Mouse (Mus musculus) megakaryocyte, embryonic 14.5 days (primary cell): ENCODE measurements around the gene Guca2b. TPM values are rescaled to one million over a fixed set of nuclear protein-coding genes. Genes with fewer than 3 reads are reported as not detected.

Experiments
- H3K27me3 ChIP-seq: replicated peaks from 2 replicates; pipeline ENCODE3; 2012; ENCODE audit warnings: inconsistent platforms
- H3K36me3 ChIP-seq: replicated peaks from 2 replicates; pipeline ENCODE3; 2012; ENCODE audit warnings: low read length, inconsistent platforms, mixed read lengths
- H3K4me1 ChIP-seq: 2 replicates; pipeline ENCODE4 v1.6.1; 2012; ENCODE audit warnings: inconsistent platforms
- H3K4me3 ChIP-seq: replicated peaks from 2 replicates; pipeline ENCODE3; 2012; ENCODE audit warnings: moderate library complexity, mild to moderate bottlenecking, inconsistent platforms
- H3K9me3 ChIP-seq: 2 replicates; pipeline ENCODE4 v1.6.1; 2012; ENCODE audit warnings: inconsistent platforms
- FLI1 ChIP-seq: IDR thresholded peaks from 2 replicates; pipeline ENCODE4 v1.6.1; 2012; ENCODE audit warnings: low read length, inconsistent platforms, mixed read lengths
- GATA1 ChIP-seq: IDR thresholded peaks from 3 replicates; pipeline ENCODE4 v1.6.1; 2012; ENCODE audit warnings: mixed read lengths, low read length, inconsistent platforms, borderline replicate concordance
- polyA plus RNA-seq: library from polyadenylated mRNA; stranded (reverse); fragments of >175 nt; gene quantifications from 2 replicates; pipeline ENCODE4 v1.2.3, GENCODE M21; 2012; ENCODE audit warnings: low replicate concordance; ENCODE audit not compliant: insufficient read depth

Guca2b gene
- polyA plus RNA-seq = not detected in 2 replicates

DNA sequence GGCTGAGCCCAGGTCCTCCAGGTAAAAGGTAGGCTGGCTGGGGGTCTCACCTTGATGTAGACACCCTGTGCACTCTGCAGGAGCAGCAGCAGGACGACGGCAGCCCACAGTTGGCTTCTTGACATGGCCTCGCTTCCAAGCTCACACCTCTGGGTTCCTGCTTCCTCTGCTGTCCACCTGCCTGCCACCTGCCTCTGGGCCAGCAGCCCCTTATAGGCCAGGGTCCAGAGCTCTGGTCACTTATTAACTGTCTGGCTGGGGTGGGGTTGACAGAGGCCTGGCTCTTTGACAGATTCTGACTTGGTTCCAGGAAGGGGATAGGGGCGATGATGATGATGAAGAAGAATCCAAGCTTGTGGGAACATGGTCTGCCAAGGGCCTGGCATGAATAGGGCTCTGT, at the start of gene Guca2b:
Guca2b (minus strand) TSS at position 224 of the 400 bp plus-strand sequence.
- Histone ChIP-seq H3K4me1 (peaks cover 28% of the 10 kb centered on the region), H3K9me3 (peaks cover 16% of the 10 kb centered on the region), H3K36me3 (no peaks in the 10 kb centered on the region), H3K27me3 (peaks cover 74% of the 10 kb centered on the region), H3K4me3 (no peak within 1 kb of the TSS)
- no peak for TF ChIP-seq FLI1
- no peak for TF ChIP-seq GATA1

DNA sequence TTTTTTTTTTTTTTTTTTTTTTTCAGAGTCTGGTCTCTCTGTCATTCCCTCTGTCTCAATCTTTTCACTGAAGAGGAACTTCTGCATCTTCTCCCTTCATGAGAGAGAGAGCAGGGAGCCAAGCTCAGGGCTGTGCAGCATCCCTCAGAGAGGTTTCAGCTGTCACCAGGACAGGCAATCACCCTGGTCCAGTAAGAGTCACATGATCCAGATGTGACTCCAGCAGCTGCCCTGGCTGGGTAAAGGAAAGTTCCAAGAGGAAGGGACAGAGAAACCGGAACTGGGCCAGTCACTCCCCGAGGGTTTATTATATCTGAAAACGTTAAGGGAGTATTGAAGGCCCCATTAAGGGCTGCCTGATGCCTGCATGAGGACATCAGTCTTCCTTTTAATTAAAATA, 49.0 kb upstream of the Guca2b start:
- Histone ChIP-seq H3K9me3 (peaks cover 24% of the 10 kb centered on the region), H3K4me3 (no peak overlapping the region), H3K27me3 (peaks cover 70% of the 10 kb centered on the region), H3K36me3 (no peaks in the 10 kb centered on the region), H3K4me1 (peaks cover 9% of the 10 kb centered on the region)
- no peak for TF ChIP-seq GATA1
- no peak for TF ChIP-seq FLI1

DNA sequence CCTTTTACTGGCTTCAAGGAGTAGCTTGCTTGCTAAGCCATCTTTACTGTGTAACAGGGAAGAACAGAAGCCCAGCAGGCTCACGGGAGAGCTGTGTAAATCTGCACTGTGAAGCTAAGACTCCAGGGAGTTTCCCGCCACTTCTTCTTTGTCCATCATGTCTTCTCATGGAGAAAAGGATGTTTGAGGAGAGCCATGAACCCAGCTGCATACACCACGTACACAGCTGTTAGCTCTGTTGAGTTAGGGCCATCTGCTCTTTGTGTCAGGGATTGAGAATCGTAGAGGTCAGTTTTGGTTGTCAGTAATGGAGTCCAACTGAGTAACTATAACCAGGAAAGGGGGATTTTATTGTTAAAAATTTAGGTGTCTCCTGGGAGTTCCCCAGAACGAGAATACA, 48.6 kb upstream of the Guca2b start:
- peaks cover 24% of the 10 kb centered on the region for H3K9me3 ChIP-seq
- peaks cover 74% of the 10 kb centered on the region for H3K27me3 ChIP-seq
- H3K4me1 ChIP-seq = peaks cover 9% of the 10 kb centered on the region
- no peaks in the 10 kb centered on the region for H3K36me3 ChIP-seq
- H3K4me3 ChIP-seq = no peak overlapping the region
- TF ChIP-seq GATA1 (no peak), FLI1 (no peak)

DNA sequence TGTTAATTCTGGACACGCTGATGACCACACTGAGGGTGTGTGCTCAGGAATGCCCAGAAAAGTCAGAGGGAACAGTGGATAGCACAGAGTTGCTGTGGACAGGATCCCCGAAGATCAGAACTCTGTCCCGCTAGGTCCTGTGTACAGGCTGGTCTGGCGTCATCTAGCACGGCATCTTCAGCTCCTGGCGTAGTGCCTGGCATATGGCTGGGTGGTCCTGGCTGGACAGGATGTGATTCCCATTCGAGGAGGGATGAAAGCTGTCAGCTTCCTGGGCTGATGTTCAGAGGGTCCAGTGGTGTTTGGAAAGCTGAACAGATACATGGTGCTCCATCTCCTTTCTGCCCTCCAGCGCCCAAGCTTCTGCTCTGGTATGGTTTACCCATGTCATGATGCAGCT, 45.2 kb upstream of the Guca2b start:
- Histone ChIP-seq H3K27me3 (peaks cover 83% of the 10 kb centered on the region), H3K4me1 (peaks cover 3% of the 10 kb centered on the region; the same call in 1 of the 2 replicates), H3K9me3 (peaks cover 30% of the 10 kb centered on the region), H3K36me3 (no peaks in the 10 kb centered on the region), H3K4me3 (no peak overlapping the region)
- TF ChIP-seq FLI1 (no peak), GATA1 (no peak)

DNA sequence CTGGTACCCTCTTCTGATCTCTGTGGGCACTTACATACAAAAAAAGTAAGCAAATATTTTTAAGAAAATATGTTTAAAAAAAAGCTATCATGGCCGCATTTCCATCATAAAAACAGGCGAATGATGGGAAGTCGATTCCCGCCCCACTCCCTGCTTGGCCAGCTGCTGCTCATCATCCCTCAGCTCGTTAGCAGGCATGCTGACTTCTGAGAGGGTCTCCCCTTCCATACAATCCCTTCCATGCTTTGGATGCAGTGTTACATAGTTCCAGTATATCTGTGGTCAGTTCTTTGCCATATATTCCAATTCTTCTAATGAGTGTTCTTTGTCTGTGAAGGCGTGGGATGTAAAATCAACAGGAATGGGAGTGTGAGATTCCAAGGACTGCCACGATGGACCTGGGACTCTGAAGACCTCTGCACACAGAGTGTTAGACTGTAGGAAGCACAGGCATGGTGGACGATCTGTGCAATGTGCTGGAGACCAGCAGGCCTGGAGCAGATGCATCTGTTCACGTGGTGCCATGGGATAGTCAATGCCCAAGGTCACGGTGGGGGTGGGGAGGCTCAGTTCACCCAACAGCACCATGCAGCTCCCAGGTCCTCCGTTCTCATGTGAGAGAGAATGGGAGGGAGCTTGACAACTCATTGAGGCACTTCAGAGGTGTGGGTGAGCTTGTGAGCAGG, 42.7 kb upstream of the Guca2b start:
- no peak overlapping the region for H3K4me3 ChIP-seq
- no peak for TF ChIP-seq GATA1
- TF ChIP-seq FLI1 = no peak

GRCm38 (mm10) chr4:119698339-119698738, 39.6 kb upstream of the Guca2b start:
- H3K4me3 ChIP-seq = no peak overlapping the region
- H3K27me3 ChIP-seq = peaks cover 57% of the 10 kb centered on the region
- TF ChIP-seq FLI1 (no peak), GATA1 (no peak)
- H3K36me3 ChIP-seq = no peaks in the 10 kb centered on the region
- H3K4me1 ChIP-seq = peaks cover 24% of the 10 kb centered on the region
- H3K9me3 ChIP-seq = peaks cover 9% of the 10 kb centered on the region

More for the DNA sequence above, 42.7 kb upstream of the Guca2b start:
- H3K36me3 ChIP-seq = no peaks in the 10 kb centered on the region
- peaks cover 27% of the 10 kb centered on the region for H3K9me3 ChIP-seq
- peaks cover 3% of the 10 kb centered on the region; the same call in 1 of the 2 replicates for H3K4me1 ChIP-seq
- H3K27me3 ChIP-seq = peaks cover 81% of the 10 kb centered on the region

DNA sequence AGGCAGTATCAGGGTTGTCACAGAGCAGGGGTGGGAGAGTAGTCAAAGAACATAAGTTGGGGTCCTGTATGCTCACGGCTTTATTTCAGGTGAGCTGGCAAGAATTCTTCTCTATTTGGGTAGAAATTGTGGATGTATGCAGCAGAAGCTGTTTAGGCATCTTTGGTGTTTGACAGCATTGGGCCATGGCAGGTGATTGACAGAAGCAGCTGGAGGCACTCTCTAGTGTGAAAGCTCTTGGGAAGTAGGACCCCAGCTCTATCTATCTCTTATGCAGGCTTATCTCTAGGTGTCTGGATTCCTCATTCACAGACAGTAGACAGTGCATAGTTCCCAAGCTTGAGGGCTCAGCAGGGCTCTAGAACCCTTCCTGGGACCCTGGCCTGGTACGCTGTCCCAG, 27.0 kb upstream of the Guca2b start:
- no peak for TF ChIP-seq FLI1
- TF ChIP-seq GATA1 = no peak
- Histone ChIP-seq H3K36me3 (no peaks in the 10 kb centered on the region), H3K27me3 (peaks cover 63% of the 10 kb centered on the region), H3K4me3 (no peak overlapping the region), H3K9me3 (peaks cover 23% of the 10 kb centered on the region), H3K4me1 (peaks cover 10% of the 10 kb centered on the region)

DNA sequence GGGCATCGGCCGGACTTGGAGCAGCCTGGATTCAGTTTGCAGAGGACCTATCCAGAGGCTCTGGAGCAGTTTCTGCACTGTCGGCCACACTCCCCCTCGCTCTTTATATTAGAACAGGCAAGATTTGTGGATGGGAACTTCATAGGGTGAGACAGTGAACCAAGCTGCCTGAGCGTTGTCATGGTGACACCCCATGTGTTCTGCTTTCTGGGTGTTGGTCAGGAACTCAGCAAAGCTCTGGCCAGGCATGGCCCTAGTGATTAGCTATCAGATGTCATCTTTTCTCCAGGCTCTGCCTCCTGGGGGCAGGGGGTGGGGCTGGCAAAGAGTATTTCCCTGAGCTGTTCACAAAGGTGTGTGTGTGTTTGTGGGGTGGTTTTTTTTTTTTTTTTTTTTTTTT, 23.8 kb upstream of the Guca2b start:
- no peak overlapping the region for H3K4me3 ChIP-seq
- peaks cover 28% of the 10 kb centered on the region for H3K9me3 ChIP-seq
- peaks cover 64% of the 10 kb centered on the region for H3K27me3 ChIP-seq
- H3K4me1 ChIP-seq = peaks cover 7% of the 10 kb centered on the region
- TF ChIP-seq GATA1 (no peak), FLI1 (no peak)
- no peaks in the 10 kb centered on the region for H3K36me3 ChIP-seq

GRCm38 (mm10) chr4:119672685-119673084, 13.9 kb upstream of the Guca2b start:
- peaks cover 36% of the 10 kb centered on the region for H3K4me1 ChIP-seq
- peaks cover 84% of the 10 kb centered on the region for H3K27me3 ChIP-seq
- peak overlapping the region; percentile 38 for H3K4me3 ChIP-seq
- no peaks in the 10 kb centered on the region for H3K36me3 ChIP-seq
- TF ChIP-seq FLI1 = no peak
- TF ChIP-seq GATA1 = no peak
- H3K9me3 ChIP-seq = no peaks in the 10 kb centered on the region

DNA sequence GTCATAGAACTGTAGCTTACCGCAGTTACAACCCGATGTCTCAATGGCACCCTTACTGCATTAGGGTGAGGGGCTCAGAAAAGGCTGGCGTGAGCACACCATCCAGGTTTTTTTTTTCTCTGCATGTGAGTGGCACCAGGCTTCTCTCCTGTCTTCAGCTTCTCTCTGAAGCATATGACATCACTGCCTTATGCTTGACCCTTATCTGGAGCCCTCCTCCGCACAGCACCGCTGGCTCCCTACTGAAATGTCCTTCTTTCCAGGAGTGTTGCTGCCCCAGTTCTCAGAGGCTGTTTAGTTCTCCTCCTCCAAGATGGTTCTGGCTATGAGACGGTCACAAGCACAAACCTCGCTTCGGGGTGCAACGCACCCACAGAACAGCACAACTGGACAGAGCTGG, 12.4 kb upstream of the Guca2b start:
- Histone ChIP-seq H3K27me3 (peaks cover 74% of the 10 kb centered on the region), H3K4me3 (no peak overlapping the region), H3K9me3 (no peaks in the 10 kb centered on the region), H3K4me1 (peaks cover 40% of the 10 kb centered on the region), H3K36me3 (no peaks in the 10 kb centered on the region)
- TF ChIP-seq FLI1 (no peak), GATA1 (no peak)
